Mouse (Mus musculus): ENCODE results near the gene Arl14ep.

GRCm38 (mm10) chr2:107012318-107012717 lies 38.1 kb upstream of the Arl14ep start:
- TF ChIP-seq POLR2A (IDR thresholded peaks at IDR 0.05; ENCODE audit: extremely low read depth, insufficient read depth, low read length) (no peak), CTCF (IDR thresholded peaks at IDR 0.05; ENCODE audit: extremely low read depth, insufficient read depth, low read length) (no peak)
